29 mouse cellular contexts compared by ENCODE assay signal in the genomic region with DNA sequence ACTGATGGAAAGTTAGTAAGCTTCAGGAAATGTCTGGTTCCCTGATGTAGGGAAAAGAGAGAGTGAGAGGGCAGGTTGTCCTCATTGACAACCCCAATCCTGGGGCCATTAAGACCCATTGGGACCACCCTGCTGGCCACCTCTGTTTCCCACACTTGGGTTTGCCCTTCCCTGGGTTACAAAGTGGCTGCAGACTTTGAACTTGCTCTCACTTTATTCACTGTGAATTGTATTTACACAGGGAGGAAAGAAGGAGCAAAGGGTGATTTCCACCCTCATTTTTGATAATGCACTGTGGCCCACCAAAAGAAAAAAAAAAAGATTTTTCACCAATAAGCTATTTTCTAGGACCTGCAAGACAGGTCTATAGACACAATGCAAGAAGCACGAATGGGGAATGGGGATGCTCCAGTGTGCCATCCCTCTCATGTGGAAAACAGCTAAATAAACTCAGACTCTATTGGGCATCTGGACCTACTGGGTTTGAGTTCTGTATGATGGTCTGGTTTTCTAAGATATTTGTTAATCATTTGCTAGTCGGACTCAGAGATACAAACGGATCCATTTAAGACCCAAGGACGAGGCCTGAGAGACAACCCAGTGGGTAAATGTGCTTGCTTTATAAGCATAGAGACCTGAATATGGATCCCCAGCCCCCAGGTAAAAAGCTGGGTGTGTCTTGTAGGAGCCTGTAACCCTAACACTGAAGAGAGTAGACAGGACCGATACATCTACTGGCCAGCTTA. TPM values are rescaled to one million over a fixed set of nuclear protein-coding genes. Genes with fewer than 3 reads are reported as not detected.
"Had no signal": no experiment of that assay in that cellular context is flagged by ENCODE, and none has a peak within 500 bp of the region (broad histone marks: within the 10 kb centered on the region; RNA-seq: fewer than 3 reads in every experiment).

No protein-coding gene starts in this region.

- DNase-seq: gastrocnemius, adult 2 months; gastrocnemius, postnatal 10 days; gastrocnemius, postnatal 25 days; heart, adult 2 months; heart, postnatal 10 days; heart, postnatal 4 days; kidney, adult 18-20 months; kidney, adult 8-10 months; kidney, postnatal 25 days; liver had no signal

- H3K4me1 ChIP-seq: hindbrain, embryonic 12.5 days; liver, embryonic 12.5 days had no signal

- H3K36me3 ChIP-seq: heart, embryonic 12.5 days; hindbrain, embryonic 10.5 days; hindbrain, embryonic 12.5 days; limb, embryonic 10.5 days; limb, embryonic 12.5 days; liver, embryonic 12.5 days had no signal

- H3K4me2 ChIP-seq: heart, embryonic 12.5 days; hindbrain, embryonic 12.5 days; hindbrain, embryonic 14.5 days; limb, embryonic 12.5 days; liver, embryonic 12.5 days had no signal

- H3K9me3 ChIP-seq: heart, embryonic 12.5 days; hindbrain, embryonic 10.5 days; hindbrain, embryonic 12.5 days; limb, embryonic 10.5 days; limb, embryonic 12.5 days; liver, embryonic 12.5 days had no signal

- H3K4me3 ChIP-seq: gastrocnemius, adult 2 months; heart, adult 2 months; heart, embryonic 12.5 days; hindbrain, embryonic 10.5 days; hindbrain, embryonic 12.5 days; left cerebral cortex, adult 2 months; limb, embryonic 10.5 days; limb, embryonic 12.5 days; liver, embryonic 12.5 days had no signal

- H3K27ac ChIP-seq: gastrocnemius, adult 2 months; heart, adult 2 months; hindbrain, embryonic 10.5 days; hindbrain, embryonic 12.5 days; hindbrain, embryonic 14.5 days; left cerebral cortex, adult 2 months; limb, embryonic 10.5 days; liver, embryonic 12.5 days; liver, embryonic 14.5 days had no signal

- H3K27me3 ChIP-seq: heart, embryonic 12.5 days; hindbrain, embryonic 12.5 days; limb, embryonic 12.5 days; liver, embryonic 12.5 days had no signal

- H3K9ac ChIP-seq: forebrain, postnatal 0 days; heart, embryonic 12.5 days; hindbrain, embryonic 12.5 days; hindbrain, embryonic 14.5 days; limb, embryonic 12.5 days; liver, embryonic 12.5 days; liver, embryonic 14.5 days had no signal

- ATAC-seq: hindbrain, embryonic 16.5 days; inflammation-experienced regulatory T-cells, adult 6 months; liver, embryonic 12.5 days had no signal

RNA-seq across cellular contexts. Expression of gene Ttc29, which starts 50.2 kb away (rescaled TPM):
- total RNA-seq: gastrocnemius, adult 2 months; gastrocnemius, postnatal 10 days; gastrocnemius, postnatal 25 days; gastrocnemius, postnatal 4 days; granulocyte monocyte progenitor cell, adult 5-6 weeks; heart, adult 2 months; heart, postnatal 10 days; heart, postnatal 25 days; heart, postnatal 4 days; left cerebral cortex, postnatal 14 days had no signal
- polyA plus RNA-seq: heart, embryonic 12.5 days; heart, embryonic 14.5 days; inflammation-experienced regulatory T-cells, adult 6 months; kidney, embryonic 14.5 days; kidney, embryonic 16.5 days; limb, embryonic 10.5 days; limb, embryonic 12.5 days; liver, embryonic 12.5 days; liver, embryonic 14.5 days had no signal
